Mouse (Mus musculus) frontal cortex, postnatal 25 days (tissue): Measurements from ENCODE around the gene Kif21b.
A peak's percentile ranks its signal among the peaks of the same experiment; 100 is the strongest.

Source experiments
- DNase-seq, 2 experiments: peaks; one replicate each; pipeline ENCODE4 v3.0.0; 2022; ENCODE audit warnings: low spot score in 2 of 2

The Kif21b gene

DNA sequence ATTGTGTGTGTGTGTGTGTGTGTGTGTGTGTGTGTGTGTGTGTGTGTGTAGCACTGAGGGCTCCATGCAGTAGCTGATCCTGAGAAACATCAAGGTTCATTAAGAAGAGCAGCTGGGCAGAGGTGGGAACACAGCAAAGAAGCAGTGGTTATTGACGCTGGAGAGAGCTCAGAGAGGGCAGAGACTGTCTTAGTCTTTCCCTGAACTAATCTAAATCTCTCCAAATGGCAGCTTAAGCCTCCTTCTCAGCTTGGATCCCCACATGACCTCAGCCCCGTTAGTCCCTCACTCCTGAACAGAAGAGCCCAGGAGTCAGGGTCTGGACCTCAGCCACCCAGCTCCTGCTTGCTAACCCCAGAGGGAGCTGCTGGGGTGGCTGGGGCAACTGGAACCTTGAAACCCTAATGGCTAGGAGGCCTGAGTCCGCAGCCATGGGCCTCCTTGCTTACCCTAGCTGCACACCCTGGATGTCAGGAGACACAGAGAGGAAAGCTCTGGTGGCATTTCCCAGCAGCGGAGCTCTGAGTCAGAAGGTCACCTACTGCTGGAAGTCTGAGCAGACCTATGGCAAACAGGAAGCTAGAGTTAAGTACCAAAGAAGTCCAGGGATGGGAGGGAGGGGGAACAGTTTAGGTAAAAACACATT, 2.1 kb upstream of the Kif21b start:
- no peak for DNase-seq

- DNase-seq, result no peak
These were observed 1.1 kb upstream of the Kif21b start for GRCm38 (mm10) chr1:136130107-136130506.

- no peak for DNase-seq
These were observed 558 bp downstream of the Kif21b start for GRCm38 (mm10) chr1:136131603-136132291.

GRCm38 (mm10) chr1:136132386-136133201, 1.4 kb downstream of the Kif21b start:
- DNase-seq, result no peak

DNA sequence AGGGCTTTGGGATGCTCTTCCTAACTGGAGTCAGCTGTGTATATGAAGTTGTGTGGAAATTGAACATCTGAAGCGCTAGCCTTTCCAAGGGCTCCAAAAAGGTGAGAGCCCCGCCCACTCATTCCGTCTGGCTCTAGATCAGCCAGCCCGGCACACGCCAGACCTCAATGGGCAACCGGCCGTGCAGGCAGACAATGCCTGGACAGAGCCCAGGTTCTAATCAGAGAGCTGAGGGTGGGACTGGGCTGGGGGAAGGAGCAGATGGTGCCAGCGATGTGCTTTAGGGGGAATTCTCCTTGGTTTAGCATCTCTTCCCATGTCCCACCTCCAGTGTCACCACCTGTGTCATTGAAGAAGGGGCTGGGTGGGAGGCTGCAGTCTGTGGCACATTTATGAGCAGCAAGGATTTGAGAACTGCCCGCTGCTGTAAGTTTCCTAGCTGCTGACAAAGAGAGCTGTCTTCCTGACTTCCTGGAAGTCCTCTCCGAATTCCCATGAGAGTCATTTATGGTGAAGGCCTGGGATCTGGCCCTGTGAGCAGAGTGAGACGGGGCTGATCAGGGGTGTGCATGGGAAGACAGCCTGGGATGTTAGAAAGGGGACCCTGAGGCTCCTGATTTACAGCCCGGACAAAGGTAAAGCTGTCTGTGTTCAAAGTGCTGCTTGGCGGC, 2.5 kb downstream of the Kif21b start:
- DNase-seq, result no peak

- DNase-seq, result no peak
These were observed 3.4 kb downstream of the Kif21b start for GRCm38 (mm10) chr1:136134547-136134946.

- DNase-seq, result no peak
These were observed 3.9 kb downstream of the Kif21b start for GRCm38 (mm10) chr1:136135046-136135445.

GRCm38 (mm10) chr1:136135777-136136444, 4.7 kb downstream of the Kif21b start:
- DNase-seq, result no peak

DNA sequence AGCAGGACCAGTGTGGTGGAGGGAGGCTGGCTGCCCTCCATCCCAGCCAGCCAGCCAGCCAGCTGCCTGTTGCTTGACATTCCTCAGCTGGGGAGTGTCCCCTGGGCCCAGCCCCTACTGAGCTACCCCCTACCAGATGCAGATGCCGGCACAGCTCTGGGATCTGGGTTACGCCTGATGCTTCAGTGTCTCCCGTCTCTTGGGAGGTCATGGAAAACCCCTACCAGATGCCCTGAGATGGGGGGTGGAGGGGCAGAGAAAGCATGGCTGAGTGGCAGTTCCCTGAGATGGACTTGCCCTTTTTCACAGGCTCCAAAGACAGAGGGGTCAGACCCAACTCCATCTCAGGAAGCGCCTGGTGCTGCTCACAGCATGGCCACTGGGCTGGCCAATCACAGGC, 5.4 kb downstream of the Kif21b start:
- no peak for DNase-seq

DNA sequence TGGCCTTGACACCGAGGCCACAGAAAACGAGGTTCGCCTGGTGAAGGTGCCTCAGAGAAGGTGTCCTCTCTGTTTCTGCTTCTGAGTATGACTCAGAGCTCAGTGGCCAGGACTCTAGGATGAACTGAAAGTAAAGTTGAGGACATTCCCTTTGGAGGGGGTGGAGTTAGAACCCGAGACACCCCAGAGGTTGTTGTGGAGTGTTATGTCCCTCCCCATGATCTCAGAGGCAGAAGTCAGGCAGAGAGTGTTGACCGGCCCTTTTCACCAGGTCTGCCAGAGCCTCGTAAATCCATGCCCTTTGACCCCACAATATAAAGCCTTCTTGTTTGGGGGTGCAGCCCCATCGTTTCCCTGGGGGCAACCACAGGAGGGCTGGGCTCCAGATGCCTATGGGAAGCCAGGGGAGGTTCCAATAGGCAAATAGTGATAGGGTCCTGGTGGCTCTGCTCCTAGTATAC, 5.9 kb downstream of the Kif21b start:
- no peak for DNase-seq

- no peak for DNase-seq
These were observed 6.4 kb downstream of the Kif21b start for GRCm38 (mm10) chr1:136137575-136137974.

DNA sequence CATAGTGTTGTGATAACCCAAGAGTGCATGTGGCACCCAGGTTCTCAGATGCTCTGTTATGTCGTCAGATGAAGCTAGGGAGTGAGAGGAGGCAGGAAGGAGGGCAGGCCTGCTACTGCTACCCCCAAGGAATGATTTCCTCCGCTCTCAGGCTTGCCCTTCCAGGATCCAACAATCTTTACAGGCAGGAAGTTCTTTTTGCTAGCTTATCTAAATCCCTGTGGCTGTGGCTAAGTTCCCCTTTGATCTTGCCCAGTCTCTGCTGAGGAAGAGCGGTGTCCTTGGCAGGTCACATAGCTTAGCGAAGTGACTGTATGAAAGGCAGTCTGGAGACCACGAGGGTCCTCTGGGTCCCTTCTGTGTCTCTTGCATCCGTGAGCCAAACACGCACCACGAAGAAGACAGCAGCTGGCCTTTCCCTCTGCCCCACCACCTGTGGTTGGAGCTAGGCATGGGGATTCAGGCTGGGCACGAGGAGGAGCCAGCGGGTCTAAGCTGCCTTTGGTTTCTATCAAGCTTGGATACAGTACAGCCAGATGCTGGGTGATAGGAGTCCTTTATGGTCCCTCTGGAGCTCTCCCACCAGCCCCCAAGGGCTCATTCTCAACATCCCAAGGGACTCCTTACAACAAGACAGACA, 7.1 kb downstream of the Kif21b start:
- DNase-seq, result no peak

GRCm38 (mm10) chr1:136139990-136140640, 8.9 kb downstream of the Kif21b start:
- DNase-seq, result peak; percentile 72 to 76

- no peak for DNase-seq
These were observed 10.2 kb downstream of the Kif21b start for GRCm38 (mm10) chr1:136141176-136141950.

DNA sequence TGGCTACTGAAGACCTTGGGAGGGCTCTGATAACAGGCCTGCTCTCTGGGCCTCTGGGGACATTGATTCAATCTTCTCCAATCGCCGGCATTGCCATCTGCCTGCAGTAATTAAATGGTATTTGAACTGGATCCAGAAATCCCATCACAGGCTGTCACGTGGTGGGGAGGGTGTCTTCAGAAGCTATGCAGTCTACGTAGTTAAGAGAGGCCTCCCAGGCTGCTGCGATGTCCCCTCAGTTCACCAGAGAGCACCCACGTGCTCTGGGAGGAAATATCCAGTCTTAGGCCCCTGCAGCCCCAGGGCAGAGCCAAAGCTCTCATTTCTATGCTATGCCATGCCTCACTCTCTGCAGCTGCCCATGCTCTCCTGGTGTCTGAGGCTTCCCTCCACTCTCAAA, 11.1 kb downstream of the Kif21b start:
- no peak for DNase-seq

- peak in 1 of 2 experiments; percentile 47 for DNase-seq
These were observed 12.3 kb downstream of the Kif21b start for GRCm38 (mm10) chr1:136143514-136143913.

DNA sequence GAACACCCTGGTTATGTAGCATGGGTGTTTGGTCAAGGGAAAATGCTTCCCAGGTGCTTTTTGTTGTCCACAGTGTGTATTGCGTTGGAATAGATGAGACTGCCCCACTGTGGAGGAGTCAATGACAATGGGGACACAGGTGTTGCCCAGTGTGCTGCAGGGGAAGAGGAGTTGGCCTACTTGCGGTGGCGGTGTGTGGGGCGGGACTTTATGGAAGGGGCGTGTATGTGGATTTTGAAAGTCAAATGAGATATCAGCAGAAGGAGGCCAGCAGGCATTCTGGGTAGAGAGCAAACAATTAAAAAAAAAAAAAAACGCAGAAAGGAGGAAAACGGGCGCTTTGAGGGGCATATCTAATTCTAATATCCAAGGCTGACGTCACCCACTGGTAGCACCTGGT, 18.5 kb downstream of the Kif21b start:
- no peak for DNase-seq

DNA sequence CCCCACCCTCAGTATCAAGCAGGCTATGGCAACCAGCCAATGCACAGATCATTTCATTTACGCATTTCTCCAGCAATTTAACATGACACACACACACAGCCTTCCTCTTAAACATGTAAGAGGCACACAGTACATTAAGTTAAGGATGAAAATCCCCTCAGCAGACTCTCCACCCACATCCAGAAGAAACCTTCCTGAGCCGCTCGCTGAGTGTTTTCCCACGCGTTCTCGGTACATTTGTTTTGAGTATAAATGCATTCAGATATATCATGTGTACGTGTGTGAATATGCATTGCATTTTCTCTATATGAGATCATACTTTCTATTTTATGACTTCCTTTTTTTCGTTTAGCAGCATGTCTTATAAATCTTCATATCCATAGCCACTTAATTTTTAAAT, 20.2 kb downstream of the Kif21b start:
- no peak for DNase-seq

DNA sequence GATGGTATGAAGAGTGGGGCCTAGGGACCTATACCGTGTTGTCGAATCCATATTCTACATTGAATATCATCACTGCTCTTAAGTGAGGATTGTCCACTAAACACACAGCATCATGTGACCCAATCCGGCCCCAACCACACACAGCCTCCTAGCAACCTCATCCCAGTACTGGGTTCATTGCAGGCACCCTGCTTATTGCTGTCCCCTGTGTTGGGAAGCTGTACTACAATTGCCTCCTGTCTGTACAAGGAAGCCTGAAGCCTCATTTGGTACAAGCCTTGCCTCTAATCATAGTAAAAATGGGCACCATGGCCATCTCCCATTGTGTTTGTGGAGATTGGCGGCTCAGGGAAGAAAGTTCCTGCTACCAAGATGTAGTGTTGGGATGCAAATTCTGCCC, 25.1 kb downstream of the Kif21b start:
- DNase-seq, result no peak

DNA sequence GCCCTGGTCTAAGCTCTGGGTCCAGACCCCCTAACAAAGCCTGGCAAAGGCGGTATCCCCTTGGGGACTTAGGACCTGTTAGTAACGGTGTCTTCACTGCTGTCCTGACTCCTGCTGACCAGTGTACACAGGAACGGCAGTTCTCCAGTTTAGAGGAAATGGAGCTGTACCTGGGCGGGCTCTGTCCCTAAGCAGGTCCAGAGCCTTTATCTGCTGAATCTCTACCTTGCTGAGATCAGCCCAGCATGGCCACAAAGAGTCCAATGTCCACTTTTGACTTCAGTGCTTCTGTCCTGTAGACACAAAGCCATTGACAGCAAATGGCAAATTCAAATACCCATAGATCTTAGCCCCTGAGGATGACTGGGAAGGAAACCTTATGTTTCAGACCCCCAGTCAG, 25.8 kb downstream of the Kif21b start:
- DNase-seq, result no peak
